Mouse (Mus musculus) megakaryocyte, embryonic 14.5 days (primary cell): ENCODE data around the gene Rapgef4. TPM values are rescaled to one million over a fixed set of nuclear protein-coding genes. Genes with fewer than 3 reads are reported as not detected.

Experiments
- H3K27me3 ChIP-seq: replicated peaks from 2 replicates; pipeline ENCODE3; 2012; ENCODE audit warnings: inconsistent platforms
- H3K36me3 ChIP-seq: replicated peaks from 2 replicates; pipeline ENCODE3; 2012; ENCODE audit warnings: low read length, inconsistent platforms, mixed read lengths
- H3K4me1 ChIP-seq: 2 replicates; pipeline ENCODE4 v1.6.1; 2012; ENCODE audit warnings: inconsistent platforms
- H3K4me3 ChIP-seq: replicated peaks from 2 replicates; pipeline ENCODE3; 2012; ENCODE audit warnings: moderate library complexity, mild to moderate bottlenecking, inconsistent platforms
- H3K9me3 ChIP-seq: 2 replicates; pipeline ENCODE4 v1.6.1; 2012; ENCODE audit warnings: inconsistent platforms
- FLI1 ChIP-seq: IDR thresholded peaks from 2 replicates; pipeline ENCODE4 v1.6.1; 2012; ENCODE audit warnings: low read length, inconsistent platforms, mixed read lengths
- GATA1 ChIP-seq: IDR thresholded peaks from 3 replicates; pipeline ENCODE4 v1.6.1; 2012; ENCODE audit warnings: mixed read lengths, low read length, inconsistent platforms, borderline replicate concordance
- polyA plus RNA-seq: library from polyadenylated mRNA; stranded (reverse); fragments of >175 nt; gene quantifications from 2 replicates; pipeline ENCODE4 v1.2.3, GENCODE M21; 2012; ENCODE audit warnings: low replicate concordance; ENCODE audit not compliant: insufficient read depth

Rapgef4 gene
- polyA plus RNA-seq, 1 experiment, result not detected

GRCm38 (mm10) chr2:71981343-71981851 is 357 bp downstream of the Rapgef4 start:
- Histone ChIP-seq H3K4me3 (peak overlapping the region; percentile 88), H3K4me1 (peaks cover 7% of the 10 kb centered on the region), H3K9me3 (peaks cover 10% of the 10 kb centered on the region; the same call in 1 of the 2 replicates), H3K36me3 (no peaks in the 10 kb centered on the region), H3K27me3 (peaks cover 53% of the 10 kb centered on the region)
- TF ChIP-seq FLI1, result no peak
- no peak for TF ChIP-seq GATA1

GRCm38 (mm10) chr2:71981896-71982295 is 856 bp downstream of the Rapgef4 start:
- H3K4me3 ChIP-seq, result no peak overlapping the region
- peaks cover 7% of the 10 kb centered on the region for H3K4me1 ChIP-seq
- no peak for TF ChIP-seq GATA1
- TF ChIP-seq FLI1, result no peak

GRCm38 (mm10) chr2:71982868-71983597 is 2.0 kb downstream of the Rapgef4 start:
- Histone ChIP-seq H3K36me3 (no peaks in the 10 kb centered on the region), H3K4me3 (no peak overlapping the region), H3K4me1 (peaks cover 7% of the 10 kb centered on the region), H3K27me3 (peaks cover 55% of the 10 kb centered on the region), H3K9me3 (no peaks in the 10 kb centered on the region)
- TF ChIP-seq GATA1, result no peak
- no peak for TF ChIP-seq FLI1

More at GRCm38 (mm10) chr2:71981896-71982295, 856 bp downstream of the Rapgef4 start:
- H3K9me3 ChIP-seq, result peaks cover 7% of the 10 kb centered on the region; the same call in 1 of the 2 replicates
- H3K27me3 ChIP-seq, result peaks cover 55% of the 10 kb centered on the region
- no peaks in the 10 kb centered on the region for H3K36me3 ChIP-seq

GRCm38 (mm10) chr2:71985730-71986129 is 4.7 kb downstream of the Rapgef4 start:
- Histone ChIP-seq H3K27me3 (peaks cover 38% of the 10 kb centered on the region), H3K9me3 (no peaks in the 10 kb centered on the region), H3K4me3 (no peak overlapping the region), H3K4me1 (peaks cover 7% of the 10 kb centered on the region), H3K36me3 (no peaks in the 10 kb centered on the region)
- TF ChIP-seq GATA1 (no peak), FLI1 (no peak)

- TF ChIP-seq GATA1 (no peak), FLI1 (no peak)
- H3K9me3 ChIP-seq, result no peaks in the 10 kb centered on the region
- H3K4me3 ChIP-seq, result peak overlapping the region; percentile 3
- H3K36me3 ChIP-seq, result no peaks in the 10 kb centered on the region
- peaks cover under 1% of the 10 kb centered on the region; the same call in 1 of the 2 replicates for H3K4me1 ChIP-seq
- H3K27me3 ChIP-seq, result peaks cover 32% of the 10 kb centered on the region
Measured at GRCm38 (mm10) chr2:71986276-71986848, 5.3 kb downstream of the Rapgef4 start.

- Histone ChIP-seq H3K9me3 (no peaks in the 10 kb centered on the region), H3K27me3 (peaks cover 18% of the 10 kb centered on the region), H3K4me3 (no peak overlapping the region), H3K36me3 (no peaks in the 10 kb centered on the region), H3K4me1 (no peaks in the 10 kb centered on the region)
- TF ChIP-seq FLI1 (no peak), GATA1 (no peak)
Measured at GRCm38 (mm10) chr2:71988572-71988971, 7.5 kb downstream of the Rapgef4 start.

GRCm38 (mm10) chr2:71992129-71992528 is 11.1 kb downstream of the Rapgef4 start:
- H3K9me3 ChIP-seq, result peaks cover 11% of the 10 kb centered on the region
- peaks cover 6% of the 10 kb centered on the region for H3K27me3 ChIP-seq
- TF ChIP-seq GATA1, result no peak
- no peak for TF ChIP-seq FLI1
- H3K36me3 ChIP-seq, result no peaks in the 10 kb centered on the region
- 0 out of 2 replicates have a peak, but pooled peaks cover 3% of the 10 kb centered on the region for H3K4me1 ChIP-seq
- no peak overlapping the region for H3K4me3 ChIP-seq

- Histone ChIP-seq H3K27me3 (peaks cover 7% of the 10 kb centered on the region), H3K9me3 (peaks cover 11% of the 10 kb centered on the region), H3K4me3 (no peak overlapping the region), H3K4me1 (0 out of 2 replicates have a peak, but pooled peaks cover 3% of the 10 kb centered on the region), H3K36me3 (no peaks in the 10 kb centered on the region)
- no peak for TF ChIP-seq GATA1
- TF ChIP-seq FLI1, result no peak
Measured at GRCm38 (mm10) chr2:71993729-71994423, 12.8 kb downstream of the Rapgef4 start.

GRCm38 (mm10) chr2:71998531-71998930 is 17.5 kb downstream of the Rapgef4 start:
- peaks cover 11% of the 10 kb centered on the region for H3K9me3 ChIP-seq
- no peak overlapping the region for H3K4me3 ChIP-seq
- peaks cover 5% of the 10 kb centered on the region for H3K27me3 ChIP-seq
- no peak for TF ChIP-seq GATA1
- TF ChIP-seq FLI1, result no peak
- no peaks in the 10 kb centered on the region for H3K36me3 ChIP-seq
- H3K4me1 ChIP-seq, result peaks cover 9% of the 10 kb centered on the region
